Mouse (Mus musculus): ENCODE data around the gene 5730522E02Rik. TPM values are rescaled to one million over a fixed set of nuclear protein-coding genes. Genes with fewer than 3 reads are reported as not detected.

The 5730522E02Rik gene
- polyA plus RNA-seq, 1 experiment from 2014 or later, result 10.6 TPM

GRCm38 (mm10) chr11:25704332-25705168, 506.0 kb downstream of the 5730522E02Rik start:
- H3K36me3 ChIP-seq, result no peaks in the 10 kb centered on the region
- 78% methylated on average over 11 of the region's 11 CpGs for WGBS

GRCm38 (mm10) chr11:25702791-25703190, 507.8 kb downstream of the 5730522E02Rik start:
- ATAC-seq (ENCODE audit: insufficient number of reproducible peaks, insufficient read depth, low FRiP score, low TSS enrichment), result no peak
- 70% methylated on average over 3 of the region's 3 CpGs for WGBS
- H3K9ac ChIP-seq, result no peak overlapping the region
- no peak overlapping the region for H3K4me2 ChIP-seq (replicated peaks)
- no peak overlapping the region for H3K27ac ChIP-seq
- no peaks in the 10 kb centered on the region for H3K36me3 ChIP-seq
- peaks cover under 1% of the 10 kb centered on the region; the same call in 1 of the 2 replicates for H3K4me1 ChIP-seq
- H3K9me3 ChIP-seq, result no peaks in the 10 kb centered on the region
- H3K27me3 ChIP-seq, result no peaks in the 10 kb centered on the region
- no peak overlapping the region for H3K4me3 ChIP-seq

More at GRCm38 (mm10) chr11:25704332-25705168, 506.0 kb downstream of the 5730522E02Rik start:
- Histone ChIP-seq H3K4me2 (replicated peaks) (no peak overlapping the region), H3K27me3 (no peaks in the 10 kb centered on the region), H3K9ac (no peak overlapping the region), H3K27ac (no peak overlapping the region), H3K4me1 (no peaks in the 10 kb centered on the region), H3K4me3 (no peak overlapping the region), H3K9me3 (no peaks in the 10 kb centered on the region)
- ATAC-seq (ENCODE audit: insufficient number of reproducible peaks, insufficient read depth, low FRiP score, low TSS enrichment), result no peak

- Histone ChIP-seq H3K4me3 (no peak overlapping the region), H3K9me3 (no peaks in the 10 kb centered on the region), H3K36me3 (no peaks in the 10 kb centered on the region), H3K27me3 (no peaks in the 10 kb centered on the region), H3K4me2 (replicated peaks) (no peak overlapping the region), H3K9ac (no peak overlapping the region), H3K27ac (no peak overlapping the region), H3K4me1 (peaks cover 8% of the 10 kb centered on the region; the same call in 1 of the 2 replicates)
- 26% methylated on average over 6 of the region's 6 CpGs for WGBS
- ATAC-seq (ENCODE audit: insufficient number of reproducible peaks, insufficient read depth, low FRiP score, low TSS enrichment), result no peak
Measured at GRCm38 (mm10) chr11:25697508-25698193, 512.9 kb downstream of the 5730522E02Rik start.

GRCm38 (mm10) chr11:25696168-25696567, 514.4 kb downstream of the 5730522E02Rik start:
- Histone ChIP-seq H3K9ac (no peak overlapping the region), H3K4me2 (replicated peaks) (no peak overlapping the region), H3K27ac (no peak overlapping the region), H3K4me3 (no peak overlapping the region), H3K27me3 (no peaks in the 10 kb centered on the region), H3K36me3 (no peaks in the 10 kb centered on the region), H3K4me1 (peaks cover 8% of the 10 kb centered on the region; the same call in 1 of the 2 replicates), H3K9me3 (no peaks in the 10 kb centered on the region)
- WGBS, result 63% methylated on average over 5 of the region's 5 CpGs
- ATAC-seq (ENCODE audit: insufficient number of reproducible peaks, insufficient read depth, low FRiP score, low TSS enrichment), result no peak

GRCm38 (mm10) chr11:25684731-25685130, 525.8 kb downstream of the 5730522E02Rik start:
- Histone ChIP-seq H3K4me1 (no peaks in the 10 kb centered on the region), H3K27ac (no peak overlapping the region), H3K36me3 (no peaks in the 10 kb centered on the region), H3K9me3 (no peaks in the 10 kb centered on the region), H3K4me2 (replicated peaks) (no peak overlapping the region), H3K27me3 (no peaks in the 10 kb centered on the region), H3K9ac (no peak overlapping the region), H3K4me3 (no peak overlapping the region)
- WGBS, result 89% methylated on average over 4 of the region's 4 CpGs
- no peak for ATAC-seq (ENCODE audit: insufficient number of reproducible peaks, insufficient read depth, low FRiP score, low TSS enrichment)

- WGBS, result 83% methylated on average over 1 of the region's 1 CpGs
- Histone ChIP-seq H3K36me3 (no peaks in the 10 kb centered on the region), H3K27me3 (no peaks in the 10 kb centered on the region), H3K4me2 (replicated peaks) (no peak overlapping the region), H3K27ac (no peak overlapping the region), H3K4me1 (no peaks in the 10 kb centered on the region), H3K4me3 (no peak overlapping the region), H3K9ac (no peak overlapping the region), H3K9me3 (no peaks in the 10 kb centered on the region)
- ATAC-seq (ENCODE audit: insufficient number of reproducible peaks, insufficient read depth, low FRiP score, low TSS enrichment), result no peak
Measured at GRCm38 (mm10) chr11:25679856-25680255, 530.7 kb downstream of the 5730522E02Rik start.

GRCm38 (mm10) chr11:25674194-25674593, 536.4 kb downstream of the 5730522E02Rik start:
- Histone ChIP-seq H3K4me2 (replicated peaks) (no peak overlapping the region), H3K36me3 (no peaks in the 10 kb centered on the region), H3K27ac (no peak overlapping the region), H3K27me3 (no peaks in the 10 kb centered on the region), H3K4me1 (no peaks in the 10 kb centered on the region), H3K9ac (no peak overlapping the region), H3K4me3 (no peak overlapping the region), H3K9me3 (no peaks in the 10 kb centered on the region)
- no peak for ATAC-seq (ENCODE audit: insufficient number of reproducible peaks, insufficient read depth, low FRiP score, low TSS enrichment)
- WGBS, result 89% methylated on average over 3 of the region's 3 CpGs

GRCm38 (mm10) chr11:25670018-25670417, 540.5 kb downstream of the 5730522E02Rik start:
- Histone ChIP-seq H3K9me3 (no peaks in the 10 kb centered on the region), H3K4me2 (replicated peaks) (no peak overlapping the region), H3K36me3 (no peaks in the 10 kb centered on the region), H3K4me1 (no peaks in the 10 kb centered on the region), H3K9ac (no peak overlapping the region), H3K4me3 (no peak overlapping the region), H3K27ac (no peak overlapping the region), H3K27me3 (no peaks in the 10 kb centered on the region)
- 26% methylated on average over 4 of the region's 4 CpGs for WGBS
- ATAC-seq (ENCODE audit: insufficient number of reproducible peaks, insufficient read depth, low FRiP score, low TSS enrichment), result no peak

- Histone ChIP-seq H3K9me3 (no peaks in the 10 kb centered on the region), H3K9ac (no peak overlapping the region), H3K27me3 (no peaks in the 10 kb centered on the region), H3K4me2 (replicated peaks) (no peak overlapping the region), H3K4me3 (no peak overlapping the region), H3K36me3 (no peaks in the 10 kb centered on the region), H3K4me1 (no peaks in the 10 kb centered on the region), H3K27ac (no peak overlapping the region)
- WGBS, result 70% methylated on average over 3 of the region's 3 CpGs
- ATAC-seq (ENCODE audit: insufficient number of reproducible peaks, insufficient read depth, low FRiP score, low TSS enrichment), result no peak
Measured at GRCm38 (mm10) chr11:25664562-25665104, 545.9 kb downstream of the 5730522E02Rik start.

GRCm38 (mm10) chr11:25646282-25646681, 564.3 kb downstream of the 5730522E02Rik start:
- no peak for ATAC-seq (ENCODE audit: insufficient number of reproducible peaks, insufficient read depth, low FRiP score, low TSS enrichment)
- Histone ChIP-seq H3K9ac (no peak overlapping the region), H3K27ac (no peak overlapping the region), H3K36me3 (no peaks in the 10 kb centered on the region), H3K27me3 (no peaks in the 10 kb centered on the region), H3K9me3 (no peaks in the 10 kb centered on the region), H3K4me1 (peaks cover 5% of the 10 kb centered on the region; the same call in 1 of the 2 replicates), H3K4me3 (no peak overlapping the region), H3K4me2 (replicated peaks) (no peak overlapping the region)
- 73% methylated on average over 5 of the region's 5 CpGs for WGBS

- no peaks in the 10 kb centered on the region for H3K27me3 ChIP-seq
- no peak for ATAC-seq (ENCODE audit: insufficient number of reproducible peaks, insufficient read depth, low FRiP score, low TSS enrichment)
- no peak overlapping the region for H3K9ac ChIP-seq
- 38% methylated on average over 22 of the region's 22 CpGs for WGBS
- peak overlapping the region; percentile 6; the same call in 1 of the 2 replicates for H3K4me3 ChIP-seq
- H3K9me3 ChIP-seq, result no peaks in the 10 kb centered on the region
- H3K27ac ChIP-seq, result no peak overlapping the region
- H3K4me1 ChIP-seq, result peaks cover 5% of the 10 kb centered on the region; the same call in 1 of the 2 replicates
- no peaks in the 10 kb centered on the region for H3K36me3 ChIP-seq
- H3K4me2 ChIP-seq (replicated peaks), result peak overlapping the region; percentile 31
Measured at GRCm38 (mm10) chr11:25644767-25645622, 565.6 kb downstream of the 5730522E02Rik start.

Data from embryonic facial prominence, embryonic 12.5 days (tissue).